24 mouse cellular contexts compared by ENCODE assay signal in the genomic region with DNA sequence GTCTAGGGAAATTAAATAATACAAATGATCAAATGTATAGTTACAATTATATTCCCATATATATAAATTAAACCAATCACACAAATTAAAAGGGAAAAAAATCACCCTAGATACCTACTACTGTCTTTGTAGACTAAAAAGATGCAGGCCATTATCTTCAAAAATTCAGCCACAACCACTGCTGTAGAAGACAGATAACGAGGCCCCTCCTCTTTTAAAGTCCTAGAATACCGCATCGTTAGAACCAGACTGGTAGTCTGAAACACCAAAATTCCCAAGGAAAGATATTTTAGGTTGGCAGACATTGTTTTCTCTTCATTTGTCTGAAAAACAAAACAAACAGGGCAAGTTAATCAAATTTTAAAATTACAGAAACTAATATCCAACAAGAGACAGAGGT. TPM values are rescaled to one million over a fixed set of nuclear protein-coding genes. Genes with fewer than 3 reads are reported as not detected.
DNase-seq lines count a peak whose midpoint lies in the region; ATAC-seq and TF ChIP-seq lines count a peak whose summit lies in the region.
"Had no signal": no experiment of that assay in that cellular context is flagged by ENCODE, and none has a peak within 500 bp of the region (broad histone marks: within the 10 kb centered on the region; RNA-seq: fewer than 3 reads in every experiment).

No protein-coding gene starts in this region.

- 11% methylated on average over 3 of the region's 3 CpGs for WGBS in liver, embryonic 14.5 days (ENCODE audit: insufficient replicate concordance)
- WGBS in limb, embryonic 10.5 days: 94% methylated on average over 3 of the region's 3 CpGs

- TF ChIP-seq POLR2A in MEL (IDR thresholded peaks at IDR 0.05; ENCODE audit: control insufficient read depth in 1 of 2, insufficient read depth in 1 of 2, low read depth in 1 of 2, low read length in 2 of 2, poor library complexity in 1 of 2): no peak

- H3K27ac ChIP-seq in MEL (ENCODE audit: control insufficient read depth, low read depth, low read length): peak overlapping the region; percentile 44
- H3K27ac ChIP-seq in liver, embryonic 14.5 days: peak overlapping the region; percentile 97
- H3K27ac ChIP-seq in limb, embryonic 10.5 days: no peak overlapping the region
- H3K27ac ChIP-seq: embryonic facial prominence, embryonic 12.5 days; gastrocnemius, adult 2 months; hindbrain, embryonic 10.5 days; neural tube, embryonic 15.5 days had no signal

- H3K9ac ChIP-seq in MEL (ENCODE audit: control insufficient read depth, low read depth, low read length, poor library complexity, severe bottlenecking): no peak overlapping the region
- H3K9ac ChIP-seq in liver, embryonic 14.5 days (replicated peaks): peak overlapping the region; percentile 69
- H3K9ac ChIP-seq: embryonic facial prominence, embryonic 12.5 days; neural tube, embryonic 15.5 days had no signal

- ATAC-seq in G1E (ENCODE audit: extremely low read depth, insufficient number of reproducible peaks, low FRiP score, poor library complexity, severe bottlenecking): peak; percentile 87
- peak; percentile 93 for ATAC-seq in erythroblast, adult 5-6 weeks (replicated peaks; ENCODE audit: low FRiP score, poor library complexity, severe bottlenecking)
- ATAC-seq in liver, embryonic 14.5 days (ENCODE audit: insufficient read depth): peak; percentile 90
- ATAC-seq: forebrain, embryonic 16.5 days; midbrain, embryonic 16.5 days had no signal

- TF ChIP-seq EP300 in MEL (IDR thresholded peaks at IDR 0.05; ENCODE audit: low read depth in 1 of 2, low read length in 2 of 2): peak; percentile 91 to 94
- TF ChIP-seq EP300 in liver, embryonic 14.5 days (IDR thresholded peaks at IDR 0.05; ENCODE audit: low read depth): peak; percentile 92

- TF ChIP-seq CTCF in G1E (IDR thresholded peaks at IDR 0.05; ENCODE audit: low read depth, low read length): no peak
- TF ChIP-seq CTCF in MEL (IDR thresholded peaks at IDR 0.05 in 2 of 3, conservative IDR thresholded peaks at IDR 0.05 in 1 of 3; ENCODE audit: control insufficient read depth in 1 of 3, insufficient read depth in 1 of 3, low read depth in 2 of 3, low read length in 3 of 3, poor library complexity in 1 of 3, severe bottlenecking in 1 of 3): no peak
- TF ChIP-seq CTCF in liver, embryonic 14.5 days (IDR thresholded peaks at IDR 0.05; ENCODE audit: low read depth): no peak

- no peak for TF ChIP-seq RAD21 in MEL (IDR thresholded peaks at IDR 0.05; ENCODE audit: low read depth, low read length)

- H3K27me3 ChIP-seq in G1E (ENCODE audit: insufficient read depth, low read length): no peaks in the 10 kb centered on the region
- H3K27me3 ChIP-seq in MEL (ENCODE audit: control insufficient read depth in 1 of 2, insufficient read depth in 2 of 2, low read length in 2 of 2): no peaks in the 10 kb centered on the region
- H3K27me3 ChIP-seq in liver, embryonic 14.5 days (ENCODE audit: control insufficient read depth, insufficient read depth, low read length): no peaks in the 10 kb centered on the region
- no peaks in the 10 kb centered on the region for H3K27me3 ChIP-seq in limb, embryonic 10.5 days (ENCODE audit: low read depth, poor library complexity, severe bottlenecking)
- H3K27me3 ChIP-seq: embryonic facial prominence, embryonic 12.5 days; neural tube, embryonic 15.5 days had no signal

- H3K4me1 ChIP-seq in G1E (ENCODE audit: insufficient read depth, low read depth, low read length) (peaks cover 50% of the 10 kb centered on the region), MEL (ENCODE audit: control insufficient read depth in 1 of 2, insufficient read depth in 2 of 2, low read length in 2 of 2) (peaks cover 21 to 30% of the 10 kb centered on the region in 2 experiments)
- peaks cover 31 to 32% of the 10 kb centered on the region in 2 experiments for H3K4me1 ChIP-seq in liver, embryonic 14.5 days (replicated peaks; ENCODE audit: control insufficient read depth in 2 of 2, insufficient read depth in 2 of 2, low read length in 1 of 2)
- H3K4me1 ChIP-seq in limb, embryonic 10.5 days: no peaks in the 10 kb centered on the region
- H3K4me1 ChIP-seq: embryonic facial prominence, embryonic 12.5 days; hindbrain, embryonic 10.5 days; neural tube, embryonic 15.5 days had no signal

- H3K4me2 ChIP-seq in liver, embryonic 14.5 days (ENCODE audit: low read depth): peak overlapping the region; percentile 77
- H3K4me2 ChIP-seq: embryonic facial prominence, embryonic 12.5 days; neural tube, embryonic 15.5 days had no signal

- H3K4me3 ChIP-seq in G1E (ENCODE audit: low read depth, low read length): no peak overlapping the region; the same call in 1 of the 2 replicates
- peak overlapping the region in 1 of 2 experiments; percentile 19; a peak in 1 of 4 replicates for H3K4me3 ChIP-seq in MEL (ENCODE audit: control insufficient read depth in 1 of 2, insufficient read depth in 1 of 2, low read depth in 2 of 2, low read length in 2 of 2)
- peak overlapping the region; percentile 27 to 36; a peak in 3 of 4 replicates for H3K4me3 ChIP-seq in liver, embryonic 14.5 days (ENCODE audit: insufficient read depth in 1 of 2, low read depth in 2 of 2, low read length in 2 of 2)
- H3K4me3 ChIP-seq in limb, embryonic 10.5 days: no peak overlapping the region
- H3K4me3 ChIP-seq: embryonic facial prominence, embryonic 12.5 days; gastrocnemius, adult 2 months; hindbrain, embryonic 10.5 days; neural tube, embryonic 15.5 days had no signal

- H3K9me3 ChIP-seq in G1E (replicated peaks) (no peaks in the 10 kb centered on the region), MEL (replicated peaks; ENCODE audit: insufficient read depth, low read length) (no peaks in the 10 kb centered on the region)
- no peaks in the 10 kb centered on the region for H3K9me3 ChIP-seq in liver, embryonic 14.5 days (ENCODE audit: control insufficient read depth, low read length)
- no peaks in the 10 kb centered on the region for H3K9me3 ChIP-seq in limb, embryonic 10.5 days (replicated peaks)
- H3K9me3 ChIP-seq: embryonic facial prominence, embryonic 12.5 days; hindbrain, embryonic 10.5 days; neural tube, embryonic 15.5 days had no signal

- DNase-seq in G1E (ENCODE audit: low spot score) (peak; percentile 41), MEL (ENCODE audit: low read depth, low spot score) (peak; percentile 74)
- peak; percentile 84 to 90 (median 89) for DNase-seq in liver, embryonic 14.5 days (ENCODE audit: low read depth in 3 of 3, low spot score in 3 of 3)
- DNase-seq in limb, embryonic 10.5 days (ENCODE audit: low spot score): no peak
- DNase-seq in right cerebral cortex, postnatal 25 days: no peak
- no peak for DNase-seq in lung, postnatal 36 days
- DNase-seq: adrenal gland, postnatal 25 days; cerebellum, adult 8-10 months; gastrocnemius, adult 2 months; kidney, adult 9 months; kidney, postnatal 36 days; lung, postnatal 10 days; thymus, postnatal 36 days had no signal

- H3K36me3 ChIP-seq in G1E (replicated peaks) (peaks cover 30% of the 10 kb centered on the region), MEL (ENCODE audit: control insufficient read depth in 1 of 2, insufficient read depth in 2 of 2, low read length in 2 of 2) (peaks cover 0 to 32% of the 10 kb centered on the region in 2 experiments)
- peaks cover 8% of the 10 kb centered on the region for H3K36me3 ChIP-seq in liver, embryonic 14.5 days (replicated peaks; ENCODE audit: control insufficient read depth, insufficient read depth, low read depth)
- peaks cover 13% of the 10 kb centered on the region for H3K36me3 ChIP-seq in limb, embryonic 10.5 days

- peaks cover 11% of the 10 kb centered on the region for H3K79me2 ChIP-seq in MEL (ENCODE audit: control insufficient read depth, insufficient read depth, low read length, poor library complexity)

TF ChIP-seq in MEL, 35 proteins besides CTCF, POLR2A, EP300 and RAD21 (continues in another document):
- no peak for TF ChIP-seq KAT2A (conservative IDR thresholded peaks at IDR 0.05; ENCODE audit: low read depth, low read length)

RNA-seq across cellular contexts. Expression of a gene that starts 13.3 kb away (rescaled TPM):
- not detected in 2 replicates for total RNA-seq in G1E (2014; fragmentation: Nextera tagmentation)
- total RNA-seq in G1E (2017): not detected in 2 replicates
- polyA plus RNA-seq in G1E (2012): not detected in 2 replicates
- 0.39 and 1.0 TPM in 2 replicates for total RNA-seq in MEL (2012; rRNA removed)
- not detected for polyA plus RNA-seq in MEL (2012; ENCODE audit: insufficient read depth in 1 of 2, insufficient read length in 2 of 2, low read depth in 1 of 2, low replicate concordance in 2 of 2, missing spikeins in 1 of 2)
- not detected in 2 replicates for total RNA-seq in erythroblast, adult 5-6 weeks (2015; ENCODE audit: low replicate concordance)
- 3.5 TPM in 1 of 2 replicates, not detected in the other for total RNA-seq in erythroblast, adult 5-6 weeks (2017; ENCODE audit: low replicate concordance)
- not detected in 2 replicates for polyA plus RNA-seq in liver, embryonic 14.5 days (2012; rRNA removed)
- not detected in 2 replicates for polyA plus RNA-seq in liver, embryonic 14.5 days (2014; fragmentation: Nextera tagmentation; extraction: Ambion mirVana)
- polyA plus RNA-seq in limb, embryonic 10.5 days (2016; fragmentation: Nextera tagmentation; extraction: Ambion mirVana): not detected in 2 replicates
- total RNA-seq: gastrocnemius, adult 2 months; granulocyte monocyte progenitor cell, adult 5-6 weeks; left cerebral cortex, postnatal 36 days; liver, adult 2 months had no signal
- polyA plus RNA-seq: cortical plate, adult 2 months; embryonic facial prominence, embryonic 12.5 days; forebrain, embryonic 16.5 days; heart, embryonic 16.5 days; hindbrain, embryonic 10.5 days; liver, adult 2 months; midbrain, embryonic 16.5 days; neural tube, embryonic 15.5 days had no signal

RNA-seq across cellular contexts. Expression of a gene that starts 18.3 kb away (rescaled TPM):
- total RNA-seq in G1E (2014; fragmentation: Nextera tagmentation): 52.6 and 54.6 TPM in 2 replicates
- 56.8 and 60.9 TPM in 2 replicates for total RNA-seq in G1E (2017)
- polyA plus RNA-seq in G1E (2012): 11.3 and 13.4 TPM in 2 replicates
- 16.7 and 20.3 TPM in 2 replicates for total RNA-seq in MEL (2012; rRNA removed)
- 10 to 100 TPM in 1 of 2 experiments, not detected in 1; 19.2 TPM for polyA plus RNA-seq in MEL (2012; ENCODE audit: insufficient read depth in 1 of 2, insufficient read length in 2 of 2, low read depth in 1 of 2, low replicate concordance in 2 of 2, missing spikeins in 1 of 2)
- 10.7 and 21.3 TPM in 2 replicates for total RNA-seq in erythroblast, adult 5-6 weeks (2015; ENCODE audit: low replicate concordance)
- total RNA-seq in erythroblast, adult 5-6 weeks (2017; ENCODE audit: low replicate concordance): 16.0 and 17.1 TPM in 2 replicates
- 6.1 and 7.6 TPM in 2 replicates for polyA plus RNA-seq in liver, embryonic 14.5 days (2012; rRNA removed)
- 6.0 and 6.5 TPM in 2 replicates for polyA plus RNA-seq in liver, embryonic 14.5 days (2014; fragmentation: Nextera tagmentation; extraction: Ambion mirVana)
- polyA plus RNA-seq in limb, embryonic 10.5 days (2016; fragmentation: Nextera tagmentation; extraction: Ambion mirVana): 8.5 and 11.1 TPM in 2 replicates

RNA-seq across cellular contexts. Expression of a gene that starts 31.8 kb away (rescaled TPM):
- total RNA-seq in G1E (2014; fragmentation: Nextera tagmentation) (73.6 and 75.9 TPM in 2 replicates), G1E (2017) (86.5 and 87.0 TPM in 2 replicates), MEL (2012; rRNA removed) (36.8 and 39.2 TPM in 2 replicates)
- polyA plus RNA-seq in G1E (2012) (12.4 and 15.0 TPM in 2 replicates), MEL (2012; ENCODE audit: insufficient read depth in 1 of 2, insufficient read length in 2 of 2, low read depth in 1 of 2, low replicate concordance in 2 of 2, missing spikeins in 1 of 2) (100 to 1,000 TPM in 1 of 2 experiments, 10 to 100 TPM in 1; 45.9 to 111 TPM)
- 27.6 and 28.4 TPM in 2 replicates for total RNA-seq in erythroblast, adult 5-6 weeks (2015; ENCODE audit: low replicate concordance)
- 12.5 and 16.7 TPM in 2 replicates for total RNA-seq in erythroblast, adult 5-6 weeks (2017; ENCODE audit: low replicate concordance)
- 12.3 and 15.5 TPM in 2 replicates for polyA plus RNA-seq in liver, embryonic 14.5 days (2012; rRNA removed)
- polyA plus RNA-seq in liver, embryonic 14.5 days (2014; fragmentation: Nextera tagmentation; extraction: Ambion mirVana): 33.0 and 35.1 TPM in 2 replicates
- polyA plus RNA-seq in limb, embryonic 10.5 days (2016; fragmentation: Nextera tagmentation; extraction: Ambion mirVana): 86.1 and 87.0 TPM in 2 replicates

Comparison
In these comparisons a context has a peak if more than half of its experiments do, and no peak if none do; other contexts are left out.
1. DNase-seq: peak in G1E (single experiment), MEL (single experiment) and liver, embryonic 14.5 days (3 of 3); none in limb, embryonic 10.5 days (single experiment), right cerebral cortex, postnatal 25 days (single experiment) and lung, postnatal 36 days (single experiment).
2. H3K4me3 ChIP-seq: peak in liver, embryonic 14.5 days (2 of 2); none in G1E (single experiment) and limb, embryonic 10.5 days (single experiment).
3. Peak in every context shown above with its lines, with median percentiles within 50 percentile points of each other: ATAC-seq.